ENCODE assay signal across 8 mouse cellular contexts in the genomic region with DNA sequence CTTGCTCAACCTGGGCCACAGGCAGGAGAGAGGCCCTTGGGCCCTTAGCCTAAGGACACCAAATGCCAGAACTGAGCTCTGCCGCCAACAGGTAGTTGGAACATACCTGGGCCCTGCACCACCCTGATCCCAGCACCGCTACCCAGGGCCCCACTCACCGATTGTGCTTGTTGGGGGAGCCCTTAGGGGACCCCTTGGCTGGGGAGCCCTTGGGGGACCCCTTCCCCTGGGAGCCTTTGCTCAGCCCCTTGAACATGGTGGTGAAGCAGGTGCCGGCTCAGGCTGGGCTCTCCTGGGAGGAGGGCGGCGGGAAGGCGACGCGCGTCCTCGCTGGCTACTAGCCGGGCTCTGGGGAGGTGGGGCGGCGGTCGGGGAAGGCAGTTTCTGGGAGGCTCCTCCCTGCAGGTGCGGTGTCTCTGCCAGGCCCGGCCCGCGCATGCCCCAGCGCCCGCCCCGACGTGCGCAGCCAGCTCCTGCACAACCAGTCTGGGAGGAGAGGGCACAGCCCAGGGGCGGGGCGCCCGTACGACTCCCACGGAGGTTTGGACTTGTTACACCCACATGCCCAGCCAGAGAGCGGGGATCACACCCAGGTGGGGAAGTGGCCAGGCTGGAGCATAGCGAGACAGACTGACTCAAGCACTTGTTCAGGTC. TPM values are rescaled to one million over a fixed set of nuclear protein-coding genes. Genes with fewer than 3 reads are reported as not detected.
DNase-seq lines count a peak whose midpoint lies in the region; ATAC-seq and TF ChIP-seq lines count a peak whose summit lies in the region.

TSS of gene Evpl (minus strand) at position 336 of the 654 bp plus-strand sequence.

- no peak within 1 kb of the TSS for H3K4me3 ChIP-seq in CH12.LX (replicated peaks in 1 of 3; ENCODE audit: low read depth in 2 of 3, low read length in 2 of 3, poor library complexity in 1 of 3)
- peak within 1 kb of the TSS; percentile 36 for H3K4me3 ChIP-seq in heart, embryonic 16.5 days (ENCODE audit: low read length)

- no peak for TF ChIP-seq RAD21 in CH12.LX (IDR thresholded peaks at IDR 0.05; ENCODE audit: low read depth, low read length)

- ATAC-seq in heart, embryonic 16.5 days (replicated peaks; ENCODE audit: extremely low read depth, insufficient read depth, low FRiP score), result peak; percentile 74
- peak; percentile 88 for ATAC-seq in megakaryocyte-erythroid progenitor cell, adult 5-6 weeks (replicated peaks; ENCODE audit: low FRiP score, low TSS enrichment, poor library complexity, severe bottlenecking)

- H3K36me3 ChIP-seq in CH12.LX (replicated peaks in 1 of 2; ENCODE audit: control insufficient read depth in 1 of 2, insufficient read depth in 1 of 2, low read length in 1 of 2), result peaks cover 0 to 4% of the 10 kb centered on the region in 2 experiments
- H3K36me3 ChIP-seq in heart, embryonic 16.5 days (ENCODE audit: control insufficient read depth, insufficient read depth), result no peaks in the 10 kb centered on the region

- H3K9ac ChIP-seq in CH12.LX (ENCODE audit: insufficient read depth, low read depth), result no peak within 1 kb of the TSS
- H3K9ac ChIP-seq in heart, embryonic 16.5 days (ENCODE audit: low read length), result peak within 1 kb of the TSS; percentile 35; the same call in 1 of the 2 replicates

- WGBS in heart, embryonic 16.5 days, result 9% methylated on average over 29 of the region's 31 CpGs
- 7% methylated on average over 31 of the region's 31 CpGs for WGBS in large intestine, adult 2 months

- in situ Hi-C loops in CH12.LX (cut with MboI; ENCODE audit: low pct_ligation_motif_present, low pct_unique_long_range_greater_than_20kb, low sequenced_read_pairs), result no loop called here

- no peak for TF ChIP-seq EP300 in CH12.LX (IDR thresholded peaks at IDR 0.05; ENCODE audit: low read length)

- dilution Hi-C loops in CH12.LX (cut with MboI; ENCODE audit: extremely low pct_ligation_motif_present, extremely low pct_unique_long_range_greater_than_20kb, low sequenced_read_pairs), result no loop called here

- TF ChIP-seq CTCF in CH12.LX (conservative IDR thresholded peaks at IDR 0.05 in 1 of 2, IDR thresholded peaks at IDR 0.05 in 1 of 2; ENCODE audit: low read depth in 2 of 2, low read length in 2 of 2), result no peak

- TF ChIP-seq POLR2A in CH12.LX (IDR thresholded peaks at IDR 0.05; ENCODE audit: low read depth, low read length), result no peak

- DNase-seq in CH12.LX (ENCODE audit: extremely low read depth), result no peak
- peak; percentile 49 to 68 for DNase-seq in adrenal gland, postnatal 36 days
- peak; percentile 73 for DNase-seq in large intestine, adult 2 months (ENCODE audit: low read depth, low spot score)
- DNase-seq in urinary bladder, adult 2 months (ENCODE audit: low spot score), result peak; percentile 85
- no peak for DNase-seq in layer of hippocampus, adult 9-11 months
- DNase-seq in c-Kit-positive CD71-positive TER-119-positive erythroid progenitor cells, embryonic 14.5 days (ENCODE audit: low spot score), result no peak

- H3K4me1 ChIP-seq in CH12.LX (ENCODE audit: control insufficient read depth in 1 of 2, insufficient read depth in 2 of 2), result peaks cover 7% of the 10 kb centered on the region in 2 experiments
- no peaks in the 10 kb centered on the region for H3K4me1 ChIP-seq in heart, embryonic 16.5 days (ENCODE audit: control insufficient read depth, insufficient read depth, low read length)

- H3K27me3 ChIP-seq in CH12.LX (replicated peaks), result no peaks in the 10 kb centered on the region
- peaks cover 21% of the 10 kb centered on the region for H3K27me3 ChIP-seq in heart, embryonic 16.5 days (ENCODE audit: control insufficient read depth, insufficient read depth, low read length)

- 0 out of 2 replicates have a peak within 1 kb of the TSS, but pooled peaks have one; percentile 8 for H3K4me2 ChIP-seq in CH12.LX (ENCODE audit: insufficient read depth, low read depth, poor library complexity, severe bottlenecking)
- peak within 1 kb of the TSS; percentile 49 for H3K4me2 ChIP-seq in heart, embryonic 16.5 days (ENCODE audit: low read depth, low read length)

- H3K27ac ChIP-seq in CH12.LX (ENCODE audit: insufficient read depth, low read depth), result no peak within 1 kb of the TSS
- H3K27ac ChIP-seq in heart, embryonic 16.5 days (ENCODE audit: low read length), result no peak within 1 kb of the TSS

- no peaks in the 10 kb centered on the region for H3K79me2 ChIP-seq in CH12.LX (replicated peaks; ENCODE audit: control insufficient read depth, extremely low read depth, insufficient read depth, poor library complexity, severe bottlenecking)

- H3K9me3 ChIP-seq in CH12.LX (replicated peaks; ENCODE audit: low read length), result no peaks in the 10 kb centered on the region
- H3K9me3 ChIP-seq in heart, embryonic 16.5 days (replicated peaks; ENCODE audit: control insufficient read depth, low read length), result no peaks in the 10 kb centered on the region

TF ChIP-seq in CH12.LX, 34 proteins besides CTCF, POLR2A, EP300 and RAD21:
- peak; percentile 88 for TF ChIP-seq NRF1 (IDR thresholded peaks at IDR 0.05; ENCODE audit: low read depth, low read length)
- no peak for TF ChIP-seq CHD2 (IDR thresholded peaks at IDR 0.05; ENCODE audit: low read length)
- no peak for TF ChIP-seq JUND (conservative IDR thresholded peaks at IDR 0.05; ENCODE audit: low read depth, low read length)
- no peak for TF ChIP-seq MXI1 (IDR thresholded peaks at IDR 0.05; ENCODE audit: low read depth, low read length)

RNA-seq across cellular contexts. Expression of gene Evpl, which starts in this region (rescaled TPM):
- total RNA-seq in CH12.LX (2012; rRNA removed) (0.17 and 0.21 TPM in 2 replicates), CH12.LX (2014; rRNA removed) (0.09 TPM in 1 of 2 replicates, not detected in the other)
- 0.20 and 0.23 TPM in 2 replicates for polyA plus RNA-seq in CH12.LX (2012; ENCODE audit: insufficient read length, low read depth)
- total RNA-seq in adrenal gland, postnatal 36 days (2021), result under 1 TPM; 0.70 to 0.82 TPM
- polyA plus RNA-seq in heart, embryonic 16.5 days (2015; fragmentation: Nextera tagmentation; extraction: Ambion mirVana), result 1.2 TPM in 2 replicates
- 6.9 and 8.5 TPM in 2 replicates for polyA plus RNA-seq in large intestine, adult 2 months (2012; rRNA removed)
- 0.32 TPM in 1 of 2 replicates, not detected in the other for total RNA-seq in megakaryocyte-erythroid progenitor cell, adult 5-6 weeks (2014; fragmentation: Nextera tagmentation)
- total RNA-seq in megakaryocyte-erythroid progenitor cell, adult 5-6 weeks (2017), result 0.69 and 0.80 TPM in 2 replicates
- 16.9 and 24.7 TPM in 2 replicates for polyA plus RNA-seq in urinary bladder, adult 2 months (2012; rRNA removed)

Comparison
In these comparisons a context has a peak if more than half of its experiments do, and no peak if none do; other contexts are left out.
1. Peak in DNase-seq in adrenal gland, postnatal 36 days; RNA of the gene not detected or under 1 TPM.
2. Peak in ATAC-seq in megakaryocyte-erythroid progenitor cell, adult 5-6 weeks; RNA of the gene not detected or under 1 TPM.
3. DNase-seq: peak in large intestine, adult 2 months (single experiment) and urinary bladder, adult 2 months (single experiment); none in CH12.LX (single experiment), layer of hippocampus, adult 9-11 months (single experiment) and c-Kit-positive CD71-positive TER-119-positive erythroid progenitor cells, embryonic 14.5 days (single experiment).